Mouse (Mus musculus): ENCODE measurements around the gene Tcta. TPM values are rescaled to one million over a fixed set of nuclear protein-coding genes. Genes with fewer than 3 reads are reported as not detected.

The Tcta gene
- polyA plus RNA-seq, 1 experiment from 2014 or later: 47.5 TPM

- H3K4me3 ChIP-seq (replicated peaks; ENCODE audit: low read depth, low read length): peak overlapping the region; percentile 62
- no peaks in the 10 kb centered on the region for H3K27me3 ChIP-seq (ENCODE audit: insufficient read depth, low read length)
- H3K4me2 ChIP-seq (ENCODE audit: low read length): peak overlapping the region; percentile 79
- no peaks in the 10 kb centered on the region for H3K9me3 ChIP-seq (replicated peaks; ENCODE audit: low read length)
- peak overlapping the region; percentile 98 for H3K27ac ChIP-seq
- ATAC-seq (replicated peaks; ENCODE audit: low FRiP score, low read depth) (no peak), DNase-seq (ENCODE audit: low spot score) (peak; percentile 17)
- H3K4me1 ChIP-seq (replicated peaks; ENCODE audit: insufficient read depth, low read length): peaks cover 21% of the 10 kb centered on the region
- H3K9ac ChIP-seq (ENCODE audit: low read depth, low read length): peak overlapping the region; percentile 83
- 11% methylated on average over 20 of the region's 20 CpGs for WGBS
- no peak for TF ChIP-seq CTCF (IDR thresholded peaks at IDR 0.05; ENCODE audit: low read depth)
- peaks cover 12% of the 10 kb centered on the region for H3K36me3 ChIP-seq (ENCODE audit: insufficient read depth, low read length)
These were observed 33.9 kb upstream of the Tcta start for GRCm38 (mm10) chr9:108339886-108340257.

GRCm38 (mm10) chr9:108338886-108339781 lies 33.2 kb upstream of the Tcta start, which contains the start of gene Gpx1:
Gene Gpx1, plus strand, starts transcription at chr9:108338903.
- Histone ChIP-seq H3K9me3 (replicated peaks; ENCODE audit: low read length) (no peaks in the 10 kb centered on the region), H3K4me1 (replicated peaks; ENCODE audit: insufficient read depth, low read length) (peaks cover 21% of the 10 kb centered on the region), H3K4me2 (ENCODE audit: low read length) (peak within 1 kb of the TSS; percentile 79), H3K27me3 (ENCODE audit: insufficient read depth, low read length) (no peaks in the 10 kb centered on the region), H3K4me3 (replicated peaks; ENCODE audit: low read depth, low read length) (peak within 1 kb of the TSS; percentile 62), H3K27ac (peak within 1 kb of the TSS; percentile 98), H3K9ac (ENCODE audit: low read depth, low read length) (peak within 1 kb of the TSS; percentile 83), H3K36me3 (ENCODE audit: insufficient read depth, low read length) (peaks cover 18% of the 10 kb centered on the region)
- 0 out of 2 replicates have a peak, but pooled peaks have one; percentile 12 for TF ChIP-seq CTCF (IDR thresholded peaks at IDR 0.05; ENCODE audit: low read depth)
- ATAC-seq (replicated peaks; ENCODE audit: low FRiP score, low read depth) (peak; percentile 93), DNase-seq (ENCODE audit: low spot score) (peak; percentile 99)
- under 1% methylated on average over 49 of the region's 49 CpGs for WGBS

GRCm38 (mm10) chr9:108338551-108338885 lies 32.6 kb upstream of the Tcta start:
- TF ChIP-seq CTCF (IDR thresholded peaks at IDR 0.05; ENCODE audit: low read depth): no peak
- H3K9me3 ChIP-seq (replicated peaks; ENCODE audit: low read length): no peaks in the 10 kb centered on the region
- H3K27ac ChIP-seq: peak overlapping the region; percentile 98
- H3K9ac ChIP-seq (ENCODE audit: low read depth, low read length): peak overlapping the region; percentile 83; the same call in 1 of the 2 replicates
- ATAC-seq (replicated peaks; ENCODE audit: low FRiP score, low read depth) (no peak), DNase-seq (ENCODE audit: low spot score) (no peak)
- H3K4me1 ChIP-seq (replicated peaks; ENCODE audit: insufficient read depth, low read length): peaks cover 21% of the 10 kb centered on the region
- 20% methylated on average over 6 of the region's 6 CpGs for WGBS
- H3K4me3 ChIP-seq (replicated peaks; ENCODE audit: low read depth, low read length): peak overlapping the region; percentile 62
- peaks cover 25% of the 10 kb centered on the region for H3K36me3 ChIP-seq (ENCODE audit: insufficient read depth, low read length)
- peak overlapping the region; percentile 79 for H3K4me2 ChIP-seq (ENCODE audit: low read length)
- no peaks in the 10 kb centered on the region for H3K27me3 ChIP-seq (ENCODE audit: insufficient read depth, low read length)

- DNase-seq (ENCODE audit: low spot score) (no peak), ATAC-seq (replicated peaks; ENCODE audit: low FRiP score, low read depth) (no peak)
- Histone ChIP-seq H3K9me3 (replicated peaks; ENCODE audit: low read length) (no peaks in the 10 kb centered on the region), H3K27me3 (ENCODE audit: insufficient read depth, low read length) (no peaks in the 10 kb centered on the region), H3K4me2 (ENCODE audit: low read length) (peak overlapping the region; percentile 79; the same call in 1 of the 2 replicates), H3K36me3 (ENCODE audit: insufficient read depth, low read length) (peaks cover 29% of the 10 kb centered on the region), H3K9ac (ENCODE audit: low read depth, low read length) (no peak overlapping the region), H3K4me1 (replicated peaks; ENCODE audit: insufficient read depth, low read length) (peaks cover 21% of the 10 kb centered on the region), H3K27ac (peak overlapping the region; percentile 98), H3K4me3 (replicated peaks; ENCODE audit: low read depth, low read length) (no peak overlapping the region)
- TF ChIP-seq CTCF (IDR thresholded peaks at IDR 0.05; ENCODE audit: low read depth): no peak
- WGBS: 64% methylated on average over 10 of the region's 10 CpGs
These were observed 32.0 kb upstream of the Tcta start for GRCm38 (mm10) chr9:108337848-108338550.

- Histone ChIP-seq H3K9ac (ENCODE audit: low read depth, low read length) (no peak overlapping the region), H3K4me1 (replicated peaks; ENCODE audit: insufficient read depth, low read length) (no peaks in the 10 kb centered on the region), H3K36me3 (ENCODE audit: insufficient read depth, low read length) (peaks cover 12% of the 10 kb centered on the region), H3K4me3 (replicated peaks; ENCODE audit: low read depth, low read length) (no peak overlapping the region), H3K4me2 (ENCODE audit: low read length) (no peak overlapping the region), H3K9me3 (replicated peaks; ENCODE audit: low read length) (no peaks in the 10 kb centered on the region), H3K27me3 (ENCODE audit: insufficient read depth, low read length) (no peaks in the 10 kb centered on the region), H3K27ac (no peak overlapping the region)
- TF ChIP-seq CTCF (IDR thresholded peaks at IDR 0.05; ENCODE audit: low read depth): no peak
- DNase-seq (ENCODE audit: low spot score) (no peak), ATAC-seq (replicated peaks; ENCODE audit: low FRiP score, low read depth) (no peak)
- WGBS: 97% methylated on average over 2 of the region's 2 CpGs
These were observed 19.9 kb upstream of the Tcta start for GRCm38 (mm10) chr9:108325811-108326210.

- DNase-seq (ENCODE audit: low spot score): no peak
- TF ChIP-seq CTCF (IDR thresholded peaks at IDR 0.05; ENCODE audit: low read depth): no peak
- no peak overlapping the region for H3K9ac ChIP-seq (ENCODE audit: low read depth, low read length)
- H3K4me1 ChIP-seq (replicated peaks; ENCODE audit: insufficient read depth, low read length): no peaks in the 10 kb centered on the region
- 97% methylated on average over 1 of the region's 1 CpGs for WGBS
- H3K4me2 ChIP-seq (ENCODE audit: low read length): no peak overlapping the region
- H3K27ac ChIP-seq: no peak overlapping the region
- ATAC-seq (replicated peaks; ENCODE audit: low FRiP score, low read depth): no peak
- no peaks in the 10 kb centered on the region for H3K27me3 ChIP-seq (ENCODE audit: insufficient read depth, low read length)
- peaks cover 10% of the 10 kb centered on the region; the same call in 1 of the 2 replicates for H3K36me3 ChIP-seq (ENCODE audit: insufficient read depth, low read length)
- no peak overlapping the region for H3K4me3 ChIP-seq (replicated peaks; ENCODE audit: low read depth, low read length)
- no peaks in the 10 kb centered on the region for H3K9me3 ChIP-seq (replicated peaks; ENCODE audit: low read length)
These were observed 18.8 kb upstream of the Tcta start for GRCm38 (mm10) chr9:108324784-108325183.

Measured in kidney, postnatal 0 days (tissue).